Mouse (Mus musculus) MEL (cell line): ENCODE data around the gene Ly9.

Source experiments
- CTCF ChIP-seq, 3 experiments: IDR thresholded peaks in 2 of 3; conservative IDR thresholded peaks in 1 of 3; 2 replicates each; pipeline ENCODE4 v1.5.1; 2011 to 2012; ENCODE audit warnings: low read length in 3 of 3, low read depth in 2 of 3, mild to moderate bottlenecking in 2 of 3, improper control_type of control experiment in 1 of 3, inconsistent platforms in 1 of 3, mixed read lengths in 1 of 3, moderate library complexity in 1 of 3; ENCODE audit not compliant: control insufficient read depth in 1 of 3, insufficient read depth in 1 of 3, poor library complexity in 1 of 3, severe bottlenecking in 1 of 3
- EP300 ChIP-seq, 2 experiments: IDR thresholded peaks; 2 replicates each; pipeline ENCODE4 v1.6.1; 2011; ENCODE audit warnings: improper control_type of control experiment in 2 of 2, low read length in 2 of 2, low read depth in 1 of 2, mild to moderate bottlenecking in 1 of 2
- GATA1 ChIP-seq: IDR thresholded peaks from 2 replicates; pipeline ENCODE4 v1.6.1; 2011; ENCODE audit warnings: low read depth, low read length, improper control_type of control experiment
- KAT2A ChIP-seq: conservative IDR thresholded peaks from 2 replicates; pipeline ENCODE4 v1.6.1; 2012; ENCODE audit warnings: low read depth, low read length, improper control_type of control experiment, inconsistent platforms
- MXI1 ChIP-seq: IDR thresholded peaks from 2 replicates; pipeline ENCODE4 v1.6.1; 2011; ENCODE audit warnings: mild to moderate bottlenecking, low read depth, low read length, improper control_type of control experiment
- POLR2A ChIP-seq, 2 experiments: IDR thresholded peaks; 2 replicates each; pipeline ENCODE4 v1.6.1; 2011 to 2012; ENCODE audit warnings: low read length in 2 of 2, mild to moderate bottlenecking in 2 of 2, control low read depth in 1 of 2, improper control_type of control experiment in 1 of 2, low read depth in 1 of 2, moderate library complexity in 1 of 2; ENCODE audit not compliant: control insufficient read depth in 1 of 2, insufficient read depth in 1 of 2, poor library complexity in 1 of 2
- TAL1 ChIP-seq: IDR thresholded peaks from 2 replicates; pipeline ENCODE4 v1.6.1; 2012; ENCODE audit warnings: mild to moderate bottlenecking, inconsistent platforms, low read length, moderate library complexity, mixed read lengths
- ZC3H11A ChIP-seq: IDR thresholded peaks from 2 replicates; pipeline ENCODE4 v1.6.1; 2012; ENCODE audit warnings: low read depth, mild to moderate bottlenecking, inconsistent platforms, low read length, improper control_type of control experiment

- no peak for TF ChIP-seq GATA1
- TF ChIP-seq KAT2A, result no peak
- no peak for TF ChIP-seq EP300 (IDR thresholded peaks at IDR 0.05; ENCODE audit: low read depth in 1 of 2, low read length in 2 of 2)
- TF ChIP-seq CTCF (IDR thresholded peaks at IDR 0.05 in 2 of 3, conservative IDR thresholded peaks at IDR 0.05 in 1 of 3; ENCODE audit: control insufficient read depth in 1 of 3, insufficient read depth in 1 of 3, low read depth in 2 of 3, low read length in 3 of 3, poor library complexity in 1 of 3, severe bottlenecking in 1 of 3), result no peak
- no peak for TF ChIP-seq TAL1
- TF ChIP-seq ZC3H11A, result no peak
- no peak for TF ChIP-seq POLR2A (IDR thresholded peaks at IDR 0.05; ENCODE audit: control insufficient read depth in 1 of 2, insufficient read depth in 1 of 2, low read depth in 1 of 2, low read length in 2 of 2, poor library complexity in 1 of 2)
- TF ChIP-seq MXI1, result no peak
Observed at GRCm38 (mm10) chr1:171553359-171554341, 53.6 kb downstream of the Ly9 start.
